Mouse (Mus musculus): Measurements from ENCODE around the gene Sh3pxd2a. TPM values are rescaled to one million over a fixed set of nuclear protein-coding genes. Genes with fewer than 3 reads are reported as not detected.

Sh3pxd2a gene
- polyA plus RNA-seq, 2 experiments from 2014 or later = 0.60 to 1.9 TPM

- no peak for ATAC-seq
These were observed 96.8 kb downstream of the Sh3pxd2a start for GRCm38 (mm10) chr19:47367271-47367879.

DNA sequence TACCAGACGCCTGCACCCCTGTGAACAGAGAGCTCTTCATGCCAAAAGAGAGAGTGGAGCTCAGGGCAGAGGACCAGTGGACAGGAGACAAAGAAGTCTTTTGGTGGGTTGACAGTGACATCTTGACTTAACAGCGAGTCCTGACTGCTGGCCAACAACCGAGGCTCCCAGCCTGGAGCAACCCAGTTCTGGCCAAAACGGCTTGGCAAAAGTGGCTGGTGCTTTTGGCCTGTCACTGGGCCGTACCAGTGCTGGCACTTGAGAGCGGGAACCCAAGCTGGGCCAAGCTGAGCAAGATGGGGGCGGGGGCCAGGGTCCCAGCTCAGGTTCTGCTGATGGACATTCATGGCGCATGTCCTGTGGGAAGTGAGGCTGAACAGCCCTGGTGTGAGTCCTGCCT is 97.6 kb downstream of the Sh3pxd2a start:
- no peak for ATAC-seq

DNA sequence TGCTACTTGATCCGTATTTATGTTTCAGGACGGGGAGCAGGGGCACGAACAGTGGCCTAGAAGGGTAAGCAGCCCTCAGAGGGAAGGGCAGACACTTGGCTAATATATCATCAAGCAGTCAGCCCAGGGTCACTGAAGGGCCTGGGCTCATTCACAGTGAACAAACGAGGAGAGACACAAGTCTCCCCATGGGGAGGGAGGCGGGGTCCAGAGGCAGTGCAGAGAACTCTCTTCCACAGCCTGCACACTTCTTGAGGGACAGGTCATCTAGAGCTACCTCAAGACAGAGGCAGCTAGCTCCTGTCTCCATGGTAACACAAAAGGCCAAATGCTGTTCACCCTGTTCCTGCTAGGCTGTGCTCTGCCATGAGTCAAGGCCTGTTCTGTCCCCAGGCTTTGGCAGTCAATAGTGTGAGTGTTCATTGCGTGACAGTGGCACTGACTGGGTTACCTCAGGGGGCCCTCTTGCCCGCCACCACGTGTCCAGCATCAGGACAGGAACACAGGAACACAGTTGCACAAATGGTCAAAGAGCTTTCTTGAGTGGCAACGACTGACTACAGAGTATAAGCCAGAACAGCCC is 101.0 kb downstream of the Sh3pxd2a start:
- no peak for ATAC-seq

GRCm38 (mm10) chr19:47360921-47361320 is 103.3 kb downstream of the Sh3pxd2a start:
- ATAC-seq = no peak

GRCm38 (mm10) chr19:47360017-47360416 is 104.2 kb downstream of the Sh3pxd2a start:
- no peak for ATAC-seq

GRCm38 (mm10) chr19:47359166-47359931 is 104.9 kb downstream of the Sh3pxd2a start:
- no peak for ATAC-seq

DNA sequence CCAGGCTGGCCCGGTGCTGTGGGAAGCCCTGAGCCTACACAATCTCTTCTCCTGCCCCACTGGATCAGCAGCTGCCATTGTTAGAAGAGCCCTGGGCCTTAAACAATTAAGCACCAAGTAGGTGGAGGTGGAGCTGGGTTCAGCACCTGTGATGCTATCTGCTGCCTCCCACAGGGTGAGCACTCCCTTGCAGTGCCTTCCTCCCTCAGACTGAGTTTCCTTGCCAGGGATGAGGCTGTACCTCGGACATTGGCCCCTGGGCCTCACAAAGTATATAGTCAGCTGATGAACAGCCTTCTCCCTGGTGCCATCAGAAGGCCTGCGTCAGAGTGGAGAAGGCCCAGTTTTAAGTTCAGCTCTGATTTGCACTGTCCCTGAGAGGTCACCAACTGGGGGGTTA is 106.9 kb downstream of the Sh3pxd2a start:
- ATAC-seq = no peak

DNA sequence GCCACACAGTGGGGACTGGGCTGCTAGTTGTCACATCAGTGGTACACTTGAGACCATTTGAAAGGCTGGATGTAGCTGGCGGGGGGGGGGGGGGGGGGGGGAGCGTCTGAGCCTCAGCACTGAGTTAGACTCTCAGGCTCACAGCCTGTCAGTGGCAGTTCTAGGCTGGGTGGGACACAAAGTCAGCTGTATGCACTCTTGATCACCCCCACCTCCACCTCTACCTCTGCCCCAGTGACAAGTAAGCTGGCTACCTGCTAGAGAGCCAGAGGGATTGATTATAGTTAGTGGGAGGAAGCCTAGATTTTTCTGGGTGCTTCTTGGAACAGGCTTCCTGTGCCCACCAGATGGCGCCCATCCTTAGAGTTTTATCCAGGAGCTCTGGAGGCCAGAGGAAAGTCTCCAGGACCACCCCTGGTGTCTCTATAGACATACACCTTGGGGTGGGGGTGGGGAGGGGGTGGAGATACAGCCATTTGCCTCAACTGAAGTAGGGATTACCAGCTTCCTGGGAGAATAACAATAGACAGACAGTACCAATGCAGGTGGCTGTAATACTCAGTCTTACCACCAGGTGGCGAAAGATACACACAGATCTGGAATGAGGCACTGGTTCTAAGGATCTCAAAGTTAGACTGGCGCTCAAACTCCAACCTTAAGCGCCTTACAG is 107.9 kb downstream of the Sh3pxd2a start:
- peak; percentile 73 for ATAC-seq

DNA sequence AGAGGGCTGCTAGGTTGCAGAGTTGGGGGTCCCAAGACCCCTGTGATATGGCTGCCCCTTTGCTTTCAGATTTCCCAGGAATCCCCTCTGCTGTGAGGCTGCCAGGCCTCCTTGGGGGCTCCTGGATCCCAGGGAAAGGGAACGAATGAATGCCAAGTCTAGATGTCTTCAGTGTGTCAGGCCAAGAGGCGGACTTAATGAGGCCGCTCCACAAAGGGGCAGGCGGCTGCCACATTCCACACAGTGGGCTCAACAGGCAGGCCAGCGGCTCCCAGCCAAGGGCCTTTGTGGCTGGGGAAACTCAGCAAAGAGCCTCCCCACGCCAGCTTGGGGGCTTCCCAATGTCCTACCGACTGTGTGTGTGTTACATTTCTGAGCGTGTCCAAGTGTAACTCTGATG is 109.7 kb downstream of the Sh3pxd2a start:
- ATAC-seq = no peak

GRCm38 (mm10) chr19:47349043-47349442 is 115.2 kb downstream of the Sh3pxd2a start:
- ATAC-seq = no peak

- no peak for ATAC-seq
These were observed 115.7 kb downstream of the Sh3pxd2a start for GRCm38 (mm10) chr19:47348395-47349016.

GRCm38 (mm10) chr19:47347021-47347643 is 117.1 kb downstream of the Sh3pxd2a start:
- no peak for ATAC-seq

DNA sequence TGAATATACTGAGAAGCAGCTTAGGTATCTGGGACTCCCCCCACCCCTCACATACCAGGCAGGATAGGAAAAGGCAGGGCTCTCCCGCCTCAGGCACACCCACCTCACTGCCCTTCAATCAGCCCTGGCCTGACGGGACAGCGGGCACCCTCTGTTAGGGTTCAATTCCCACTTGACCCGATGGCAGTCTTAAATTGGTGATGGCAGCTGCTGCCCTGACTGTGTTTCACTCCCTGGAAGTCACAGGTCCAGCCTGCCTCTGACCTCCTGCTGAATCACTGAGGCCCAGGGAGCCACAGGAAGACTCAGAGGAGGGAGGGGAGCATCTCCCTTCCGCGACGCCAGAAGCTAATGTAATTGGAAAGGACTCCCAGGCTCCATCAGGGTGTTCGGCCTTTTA is 117.6 kb downstream of the Sh3pxd2a start:
- no peak for ATAC-seq

GRCm38 (mm10) chr19:47345851-47346568 is 118.2 kb downstream of the Sh3pxd2a start:
- no peak for ATAC-seq

GRCm38 (mm10) chr19:47343422-47343821 is 120.8 kb downstream of the Sh3pxd2a start:
- no peak for ATAC-seq

DNA sequence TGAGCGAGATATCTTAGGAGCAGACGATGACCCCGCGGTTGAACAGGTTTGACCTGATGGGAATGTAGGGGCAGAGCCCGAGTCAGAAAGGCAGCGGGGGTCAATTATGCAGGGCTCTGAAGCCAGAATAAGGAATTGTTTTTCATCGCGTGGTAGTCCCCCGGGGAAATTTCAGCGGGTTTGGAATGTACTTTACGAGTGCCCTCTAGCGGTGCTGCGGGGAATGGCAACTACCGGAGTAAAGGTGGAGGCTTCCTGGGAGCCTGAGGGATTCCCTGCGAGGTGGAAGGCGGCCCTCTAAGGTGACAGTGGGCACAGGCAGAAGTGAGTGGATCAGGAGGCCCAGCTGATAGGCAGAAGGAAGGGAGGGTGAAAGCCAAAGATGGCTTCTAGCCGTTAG is 125.0 kb downstream of the Sh3pxd2a start:
- no peak for ATAC-seq

- no peak for ATAC-seq
These were observed 125.6 kb downstream of the Sh3pxd2a start for GRCm38 (mm10) chr19:47338396-47339164.

DNA sequence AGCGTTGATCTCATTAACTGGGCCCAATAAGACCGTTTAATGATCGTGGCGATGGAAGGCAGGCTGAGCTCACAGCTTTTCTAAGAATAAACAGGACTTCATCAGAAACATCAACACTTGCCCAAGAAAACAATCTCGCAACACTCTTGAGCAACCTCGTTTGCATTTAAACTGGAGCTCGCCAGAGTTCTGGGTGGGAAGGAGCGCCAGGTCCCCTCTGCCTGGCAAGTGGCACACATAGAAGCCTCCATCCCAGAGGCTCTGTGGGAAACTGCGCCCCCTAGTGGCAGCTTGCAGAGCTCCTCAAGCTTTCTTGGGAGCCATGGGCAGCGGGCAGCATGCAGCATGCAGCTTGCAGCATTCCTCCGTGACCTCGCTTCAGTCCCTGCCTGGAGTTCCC is 126.5 kb downstream of the Sh3pxd2a start:
- no peak for ATAC-seq

GRCm38 (mm10) chr19:47337191-47337590 is 127.0 kb downstream of the Sh3pxd2a start:
- ATAC-seq = no peak

GRCm38 (mm10) chr19:47335262-47335661 is 128.9 kb downstream of the Sh3pxd2a start:
- no peak for ATAC-seq

- no peak for ATAC-seq
These were observed 129.5 kb downstream of the Sh3pxd2a start for GRCm38 (mm10) chr19:47334713-47335112.

All from CD4-positive, CD25-positive, alpha-beta regulatory T cell, adult 4 months (primary cell).